Mouse (Mus musculus) kidney, adult 2 months (tissue): ENCODE measurements around the gene Rab3b.

ENCODE experiments used
- CTCF ChIP-seq: fragments of 200-500 bp; conservative IDR thresholded peaks from 2 replicates; pipeline ENCODE4 v1.5.1; 2011; ENCODE audit warnings: low read depth, mild to moderate bottlenecking, control low read depth, low read length, moderate library complexity, mixed read lengths; ENCODE audit not compliant: insufficient read depth, insufficient read length
- POLR2A ChIP-seq: fragments of 200-500 bp; IDR thresholded peaks from one replicate; pipeline ENCODE4 v1.6.1; 2011; ENCODE audit warnings: low read depth, low read length, control low read depth

DNA sequence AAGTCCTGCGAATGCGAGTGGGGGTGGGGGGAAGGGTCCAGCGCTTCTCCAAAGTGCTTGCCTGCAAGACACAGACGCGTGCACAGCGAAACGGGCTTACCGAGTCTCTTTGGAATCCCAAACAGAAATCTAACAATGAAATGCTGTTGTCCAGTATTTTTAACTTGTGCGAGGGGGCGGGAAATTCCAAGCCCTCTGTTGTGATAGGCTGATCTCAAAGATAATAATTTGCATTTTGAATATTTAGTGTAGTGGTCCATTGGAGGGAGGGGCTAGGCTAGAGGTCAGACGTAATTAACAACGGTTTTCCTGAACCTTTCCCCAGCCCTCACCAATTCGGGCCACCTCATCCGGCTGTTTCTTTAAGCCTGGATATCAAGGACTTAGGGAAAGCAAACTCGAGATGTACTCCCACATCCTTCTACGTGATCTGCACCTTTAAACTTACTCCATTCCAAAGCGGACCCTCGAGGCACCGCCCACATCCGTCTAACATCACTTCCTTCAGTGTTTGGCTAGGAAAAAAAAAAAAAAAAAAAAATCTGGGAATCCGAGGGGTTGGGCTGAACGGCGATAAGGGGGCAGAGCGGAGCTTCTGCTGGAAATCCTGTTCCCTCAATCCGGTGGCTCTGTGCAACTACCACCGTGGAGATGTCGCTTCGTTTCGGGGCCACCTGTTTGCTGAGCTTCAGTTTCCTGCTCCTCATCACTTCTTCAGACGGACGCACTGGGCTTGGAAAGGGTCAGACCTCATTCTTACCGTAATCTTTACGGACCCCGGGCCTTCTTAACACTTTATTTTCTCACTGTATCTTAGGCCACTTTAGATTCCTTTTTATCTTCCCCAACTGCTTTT, 44.5 kb upstream of the Rab3b start, which contains the start of gene Txndc12:
- no peak for TF ChIP-seq CTCF
- no peak for TF ChIP-seq POLR2A
